Mouse (Mus musculus) B cell, adult 2 months (primary cell): ENCODE results near the gene Ispd.

Experiments
- DNase-seq, 2 experiments: peaks; one replicate each; pipeline ENCODE4 v3.0.0; 2022

The Ispd gene

GRCm38 (mm10) chr12:36719074-36719473, 337.8 kb downstream of the Ispd start:
- no peak for DNase-seq

DNA sequence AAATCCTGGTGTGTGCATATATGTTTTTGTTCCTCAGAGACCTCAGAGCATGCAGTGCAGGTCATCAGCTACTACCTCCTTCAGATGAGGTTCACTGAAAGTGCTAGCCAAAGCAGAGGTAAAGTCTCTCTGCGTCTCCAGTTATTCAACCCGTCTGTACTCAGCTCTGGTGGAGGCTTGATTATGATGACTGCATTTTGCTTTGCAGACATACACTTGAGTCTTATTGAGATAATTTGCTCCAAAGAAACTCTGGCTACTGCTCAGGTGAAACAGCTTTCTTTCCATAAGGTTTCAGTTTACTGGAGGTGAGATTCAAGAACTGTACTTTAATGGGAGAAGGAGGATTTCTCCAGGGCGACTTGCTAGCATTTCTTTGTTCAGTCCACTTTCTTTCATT, 339.5 kb downstream of the Ispd start:
- DNase-seq: no peak

GRCm38 (mm10) chr12:36721223-36721622, 340.0 kb downstream of the Ispd start:
- DNase-seq: no peak

DNA sequence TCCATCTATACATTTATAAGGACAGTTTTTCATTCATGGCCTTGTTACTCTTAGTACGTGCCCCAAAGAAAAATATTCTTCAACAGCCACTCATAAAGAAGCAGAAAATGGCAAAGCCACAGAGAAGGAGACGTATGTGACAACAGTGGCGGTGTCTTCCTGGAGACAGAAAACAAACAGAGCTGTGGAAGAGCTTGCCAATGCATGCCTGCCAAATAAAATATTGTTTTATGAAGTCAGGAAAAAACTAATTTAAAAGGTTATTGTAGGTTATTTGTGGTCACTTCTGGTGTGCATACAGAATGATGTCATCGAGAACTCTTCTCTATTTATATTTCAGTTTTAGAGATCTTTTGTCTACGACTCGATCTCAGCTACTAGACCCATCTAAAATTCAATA, 341.5 kb downstream of the Ispd start:
- no peak for DNase-seq

- no peak for DNase-seq
Measured at GRCm38 (mm10) chr12:36723302-36723701, 342.1 kb downstream of the Ispd start.

GRCm38 (mm10) chr12:36724297-36724696, 343.0 kb downstream of the Ispd start:
- no peak for DNase-seq

DNA sequence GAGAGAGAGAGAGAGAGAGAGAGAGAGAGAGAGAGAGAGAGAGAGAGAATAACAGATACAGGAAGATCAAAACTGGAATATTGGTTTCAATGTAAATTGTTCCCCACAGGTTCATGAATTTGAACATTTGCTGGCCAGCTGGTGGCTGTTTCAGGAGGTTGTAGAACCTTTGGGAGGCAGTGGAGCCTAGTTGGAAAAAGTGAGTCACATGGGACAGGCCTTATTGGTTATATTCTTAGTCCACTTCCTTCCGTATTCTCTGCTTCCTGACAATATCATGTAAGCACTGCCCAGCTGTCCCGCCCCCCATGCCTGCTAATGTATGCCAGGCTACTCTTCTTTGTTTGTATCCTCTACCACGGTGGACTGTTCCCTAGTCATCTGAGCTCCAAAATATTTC, 344.0 kb downstream of the Ispd start:
- DNase-seq: no peak

DNA sequence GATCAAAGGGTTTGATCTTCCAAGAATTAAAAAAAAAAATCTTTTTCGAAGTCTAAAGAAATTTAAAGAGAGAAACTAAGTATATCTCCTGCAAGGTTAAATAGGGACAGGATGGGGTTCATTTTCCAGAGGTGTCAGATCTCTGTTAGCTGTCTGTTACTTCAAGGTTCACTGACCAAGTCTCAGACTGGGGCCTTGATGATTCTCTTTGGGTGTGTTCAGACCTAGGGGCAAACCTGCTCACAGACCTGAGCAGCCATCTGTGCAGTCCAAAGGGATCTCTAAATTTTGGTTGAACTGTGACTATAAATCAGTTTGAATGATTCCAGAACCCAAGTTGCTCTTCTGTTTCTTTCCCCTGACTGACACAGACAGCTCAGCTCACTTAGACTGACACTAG, 344.8 kb downstream of the Ispd start:
- DNase-seq: no peak

- no peak for DNase-seq
Measured at GRCm38 (mm10) chr12:36733673-36734371, 352.6 kb downstream of the Ispd start.
